8 mouse cellular contexts compared by ENCODE assay signal in the genomic region with DNA sequence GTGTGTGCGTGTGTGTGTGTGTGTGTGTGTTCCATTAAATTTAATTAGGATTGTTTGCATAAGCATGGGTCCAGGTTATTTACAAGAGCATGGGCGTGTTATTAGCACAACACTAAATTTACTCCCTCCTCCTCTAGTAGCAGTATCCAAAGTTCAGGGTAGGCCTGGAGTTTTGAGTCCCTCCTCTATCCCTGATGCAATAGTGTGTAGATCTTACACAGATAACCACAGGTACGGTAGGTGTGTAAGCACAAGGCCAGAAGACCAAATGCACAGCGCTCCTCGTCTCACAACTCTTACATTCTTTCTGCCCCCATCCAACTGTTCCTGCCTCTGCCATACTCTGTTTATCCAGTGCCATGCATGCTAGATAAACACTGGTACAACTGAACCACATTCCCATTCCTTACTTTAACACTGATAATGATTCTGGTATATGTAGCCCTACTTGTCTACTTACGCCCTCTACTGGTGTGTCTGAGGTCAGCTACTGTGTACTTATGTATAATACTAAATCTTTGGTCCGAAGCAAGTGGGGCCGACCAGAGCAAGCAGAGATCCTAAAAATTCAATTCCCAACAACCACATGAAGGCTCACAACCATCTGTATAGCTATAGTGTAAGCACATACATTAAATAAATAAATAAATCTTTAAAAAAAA. TPM values are rescaled to one million over a fixed set of nuclear protein-coding genes. Genes with fewer than 3 reads are reported as not detected.
A peak's percentile ranks its signal among the peaks of the same experiment; 100 is the strongest.
DNase-seq lines count a peak whose midpoint lies in the region; ATAC-seq lines count a peak whose summit lies in the region.

No protein-coding gene starts in this region.

- peak overlapping the region; percentile 98 for H3K4me2 ChIP-seq in kidney, embryonic 15.5 days
- H3K4me2 ChIP-seq in forebrain, embryonic 11.5 days (ENCODE audit: low read depth, low read length, severe bottlenecking) = no peak overlapping the region; the same call in 1 of the 2 replicates

- H3K27ac ChIP-seq in kidney, embryonic 15.5 days = no peak overlapping the region
- H3K27ac ChIP-seq in forebrain, embryonic 11.5 days (ENCODE audit: low read depth, low read length) = no peak overlapping the region

- H3K27me3 ChIP-seq in kidney, embryonic 15.5 days = no peaks in the 10 kb centered on the region
- H3K27me3 ChIP-seq in forebrain, embryonic 11.5 days (ENCODE audit: control insufficient read depth, insufficient read depth, low read length) = 0 out of 2 replicates have a peak, but pooled peaks cover 3% of the 10 kb centered on the region

- peaks cover 32% of the 10 kb centered on the region for H3K36me3 ChIP-seq in kidney, embryonic 15.5 days
- peaks cover 6% of the 10 kb centered on the region; the same call in 1 of the 2 replicates for H3K36me3 ChIP-seq in forebrain, embryonic 11.5 days (ENCODE audit: control insufficient read depth, insufficient read depth, low read length)

- no peak overlapping the region for H3K9ac ChIP-seq in kidney, embryonic 15.5 days
- H3K9ac ChIP-seq in forebrain, embryonic 11.5 days (ENCODE audit: low read length) = no peak overlapping the region

- peaks cover 19% of the 10 kb centered on the region for H3K4me1 ChIP-seq in kidney, embryonic 15.5 days
- peaks cover 7% of the 10 kb centered on the region for H3K4me1 ChIP-seq in forebrain, embryonic 11.5 days (replicated peaks; ENCODE audit: control insufficient read depth, insufficient read depth, low read length)

- WGBS in kidney, embryonic 15.5 days = 85% methylated on average over 8 of the region's 8 CpGs
- 86% methylated on average over 8 of the region's 8 CpGs for WGBS in forebrain, embryonic 11.5 days

- no peak for ATAC-seq in kidney, embryonic 15.5 days (replicated peaks; ENCODE audit: low FRiP score)
- no peak for ATAC-seq in forebrain, embryonic 11.5 days (replicated peaks; ENCODE audit: low FRiP score)

- no peaks in the 10 kb centered on the region for H3K9me3 ChIP-seq in kidney, embryonic 15.5 days (replicated peaks)
- no peaks in the 10 kb centered on the region for H3K9me3 ChIP-seq in forebrain, embryonic 11.5 days (ENCODE audit: control insufficient read depth, low read length)

- DNase-seq in kidney, adult 11 months = no peak
- DNase-seq in NIH3T3 (ENCODE audit: low read depth) = peak; percentile 57
- no peak for DNase-seq in forebrain, embryonic 11.5 days (ENCODE audit: low spot score)
- peak; percentile 8 for DNase-seq in lung, postnatal 10 days
- DNase-seq in frontal cortex, postnatal 14 days (ENCODE audit: low spot score in 2 of 2) = no peak
- no peak for DNase-seq in gastrocnemius, postnatal 25 days
- DNase-seq in layer of hippocampus, adult 9-10 months (ENCODE audit: low spot score) = no peak

- 0 out of 2 replicates have a peak overlapping the region, but pooled peaks have one; percentile 97 for H3K4me3 ChIP-seq in kidney, embryonic 15.5 days (replicated peaks)
- H3K4me3 ChIP-seq in forebrain, embryonic 11.5 days (ENCODE audit: low read depth, low read length) = peak overlapping the region; percentile 3; the same call in 1 of the 2 replicates

RNA-seq across cellular contexts. Expression of gene Cpeb3, which starts 1.2 kb away (rescaled TPM):
- 1.2 TPM in 2 replicates for polyA plus RNA-seq in kidney, embryonic 15.5 days (2015; fragmentation: Nextera tagmentation; extraction: Ambion mirVana)
- polyA plus RNA-seq in forebrain, embryonic 11.5 days (2014; fragmentation: Nextera tagmentation; extraction: Ambion mirVana) = 1.6 and 2.4 TPM in 2 replicates
- 10 to 100 TPM; 35.8 to 44.6 TPM for total RNA-seq in gastrocnemius, postnatal 25 days (2021)

RNA-seq across cellular contexts. Expression of gene March5, which starts 2.3 kb away (rescaled TPM):
- 88.4 and 95.6 TPM in 2 replicates for polyA plus RNA-seq in kidney, embryonic 15.5 days (2015; fragmentation: Nextera tagmentation; extraction: Ambion mirVana)
- 146 and 165 TPM in 2 replicates for polyA plus RNA-seq in forebrain, embryonic 11.5 days (2014; fragmentation: Nextera tagmentation; extraction: Ambion mirVana)
- 10 to 100 TPM; 70.3 to 72.6 TPM for total RNA-seq in gastrocnemius, postnatal 25 days (2021)

Comparison
In these comparisons a context has a peak if more than half of its experiments do, and no peak if none do; other contexts are left out.
1. DNase-seq: peak in NIH3T3 (single experiment) and lung, postnatal 10 days (single experiment); none in kidney, adult 11 months (single experiment), forebrain, embryonic 11.5 days (single experiment), frontal cortex, postnatal 14 days (0 of 2), gastrocnemius, postnatal 25 days (single experiment) and layer of hippocampus, adult 9-10 months (single experiment).